Mouse (Mus musculus) bone marrow macrophage, adult 2 months (primary cell): ENCODE data around the gene Ank.

ENCODE experiments used
- CTCF ChIP-seq: IDR thresholded peaks from 2 replicates; pipeline ENCODE4 v1.5.1; 2012; ENCODE audit warnings: low read depth, mild to moderate bottlenecking, low read length, moderate library complexity
- POLR2A ChIP-seq: IDR thresholded peaks from 2 replicates; pipeline ENCODE4 v1.6.1; 2012; ENCODE audit warnings: mild to moderate bottlenecking, low read depth, low read length, borderline replicate concordance

GRCm38 (mm10) chr15:27533036-27533435 is 66.6 kb downstream of the Ank start:
- TF ChIP-seq CTCF (no peak), POLR2A (no peak)
